Mouse (Mus musculus): ENCODE measurements at regions not wholly inside any gene's neighbourhood (a gene's known extent, or its start where the extent isn't known, plus 50 kb on each side); places are given as distances from the start of the nearest gene placed in this dataset.

- no peak for TF ChIP-seq CTCF (IDR thresholded peaks at IDR 0.05)
- no peak for TF ChIP-seq EP300 (IDR thresholded peaks at IDR 0.05)
Measured at GRCm38 (mm10) chr4:26841761-26842160, 495.1 kb upstream of the Manea start.
